Mouse (Mus musculus) embryonic fibroblast, embryonic 13.5 days (primary cell): ENCODE measurements around the gene Anapc5. TPM values are rescaled to one million over a fixed set of nuclear protein-coding genes. Genes with fewer than 3 reads are reported as not detected.

Experiments used
- H3K27ac ChIP-seq: 2 replicates; pipeline ENCODE4 v1.5.1; 2012; ENCODE audit warnings: low read length, control low read depth, inconsistent platforms; ENCODE audit not compliant: insufficient read depth
- H3K4me1 ChIP-seq: 2 replicates; pipeline ENCODE4 v1.6.1; 2011; ENCODE audit warnings: low read length; ENCODE audit not compliant: control insufficient read depth, insufficient read depth
- H3K4me3 ChIP-seq: 2 replicates; pipeline ENCODE4 v1.5.1; 2011; ENCODE audit warnings: mild to moderate bottlenecking, control low read depth, low read length; ENCODE audit not compliant: insufficient read depth
- CTCF ChIP-seq: IDR thresholded peaks from 2 replicates; pipeline ENCODE4 v1.5.1; 2011; ENCODE audit warnings: mild to moderate bottlenecking, control low read depth, low read length, moderate library complexity, borderline replicate concordance; ENCODE audit not compliant: insufficient read depth
- POLR2A ChIP-seq: IDR thresholded peaks from 2 replicates; pipeline ENCODE4 v1.6.1; 2011; ENCODE audit warnings: low read depth, mild to moderate bottlenecking, control low read depth, low read length, moderate library complexity
- polyA plus RNA-seq: library from polyadenylated mRNA; stranded (reverse); fragments of >200 nt; gene quantifications from 2 replicates; pipeline ENCODE4 v1.2.4, GENCODE M21; 2011; ENCODE audit warnings: low read depth; ENCODE audit not compliant: missing spikeins, insufficient read length

Gene Anapc5
- 320 and 443 TPM in 2 replicates for polyA plus RNA-seq

DNA sequence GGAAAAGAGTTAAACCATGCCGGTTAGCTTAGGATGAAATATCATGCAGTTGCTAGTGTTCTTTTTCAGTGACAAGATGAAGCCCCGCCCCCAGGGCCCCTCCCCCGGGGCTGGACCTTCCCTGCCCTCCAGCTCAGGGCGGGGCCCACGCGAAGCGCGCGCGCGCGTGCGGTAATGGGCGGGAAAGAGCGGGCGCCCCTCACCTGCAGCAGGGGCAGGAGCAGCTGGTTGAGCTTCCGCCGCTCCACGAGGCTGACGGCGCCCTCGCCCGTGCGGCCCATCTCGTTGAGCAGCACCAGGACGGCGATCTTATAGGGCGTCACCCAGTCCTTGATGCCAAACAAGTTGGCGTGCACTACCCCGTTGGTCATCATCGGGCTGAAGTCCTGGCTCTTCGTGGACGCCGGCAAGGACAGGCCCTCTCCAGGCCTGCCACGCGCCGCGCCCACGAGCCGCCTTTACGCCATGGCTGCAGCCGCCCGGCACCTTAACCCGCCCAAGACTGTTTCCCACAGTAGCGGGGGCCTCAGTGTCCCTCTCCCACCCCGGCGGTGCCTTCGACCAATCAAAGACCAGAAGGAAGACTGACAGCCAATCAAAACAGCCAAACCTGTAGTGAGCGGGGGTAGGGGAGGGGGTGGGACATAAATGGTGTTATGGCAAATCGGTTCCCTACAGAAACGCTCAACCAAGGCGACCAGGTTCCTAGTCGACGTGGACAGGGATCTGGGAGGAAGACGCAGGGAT, at the start of gene Anapc5:
Gene Anapc5 (minus strand): TSS at position 563 of the 747 bp plus-strand sequence.
- TF ChIP-seq POLR2A, result peak; percentile 87
- TF ChIP-seq CTCF, result no peak

DNA sequence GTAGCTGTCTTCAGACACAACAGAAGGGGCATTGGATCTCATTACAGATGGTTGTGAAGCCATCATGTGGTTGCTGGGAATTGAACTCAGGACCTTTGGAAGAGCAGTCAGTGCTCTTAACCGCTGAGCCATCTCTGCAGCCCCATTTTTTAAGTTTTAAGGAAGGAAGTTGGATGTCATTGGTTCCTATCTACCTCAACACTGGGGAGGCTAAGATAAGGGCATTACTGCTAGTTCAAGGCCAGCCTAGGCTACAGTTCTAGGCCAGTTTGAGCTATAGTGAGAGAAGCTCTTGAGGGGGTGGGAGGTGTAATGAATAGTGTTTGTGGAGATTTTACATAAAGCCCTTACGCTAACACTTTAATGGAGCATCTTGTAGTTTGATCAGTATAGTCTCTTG, 41.9 kb upstream of the Anapc5 start:
- TF ChIP-seq POLR2A, result no peak
- no peak for TF ChIP-seq CTCF
- Histone ChIP-seq H3K4me1 (no peaks in the 10 kb centered on the region), H3K27ac (no peak overlapping the region), H3K4me3 (no peak overlapping the region)

More for the DNA sequence above, at the start of gene Anapc5:
- H3K27ac ChIP-seq, result peak within 1 kb of the TSS; percentile 79
- H3K4me1 ChIP-seq, result 0 out of 2 replicates have a peak, but pooled peaks cover 4% of the 10 kb centered on the region
- H3K4me3 ChIP-seq, result peak within 1 kb of the TSS; percentile 85

DNA sequence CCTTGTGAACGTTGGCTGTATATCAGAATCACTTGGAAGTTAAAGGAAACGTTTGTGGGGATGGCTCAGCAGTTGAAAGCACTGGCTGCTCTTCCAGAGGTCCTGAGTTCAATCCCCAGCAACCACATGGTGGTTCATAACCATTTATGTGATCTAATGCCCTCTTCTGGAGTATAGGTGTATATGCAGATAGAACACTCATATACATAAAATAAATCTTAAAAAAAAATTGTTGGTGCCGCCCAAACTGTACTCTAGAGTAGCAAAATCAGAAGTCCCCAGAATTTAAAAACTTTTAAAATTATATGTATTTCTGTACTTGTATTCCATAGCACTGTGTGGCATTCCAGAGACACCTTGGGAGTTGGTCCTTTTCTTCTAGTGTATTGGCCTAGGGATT, 34.7 kb upstream of the Anapc5 start:
- Histone ChIP-seq H3K4me3 (no peak overlapping the region), H3K27ac (no peak overlapping the region), H3K4me1 (0 out of 2 replicates have a peak, but pooled peaks cover 2% of the 10 kb centered on the region)
- TF ChIP-seq CTCF (no peak), POLR2A (no peak)

GRCm38 (mm10) chr5:122852611-122853010, 31.5 kb upstream of the Anapc5 start:
- no peak overlapping the region for H3K27ac ChIP-seq
- H3K4me1 ChIP-seq, result 0 out of 2 replicates have a peak, but pooled peaks cover 2% of the 10 kb centered on the region
- H3K4me3 ChIP-seq, result no peak overlapping the region
- TF ChIP-seq CTCF, result no peak
- no peak for TF ChIP-seq POLR2A

GRCm38 (mm10) chr5:122850319-122851002, 29.3 kb upstream of the Anapc5 start:
- peak overlapping the region; percentile 73 for H3K4me3 ChIP-seq
- H3K27ac ChIP-seq, result 0 out of 2 replicates have a peak overlapping the region, but pooled peaks have one; percentile 10
- TF ChIP-seq CTCF (no peak), POLR2A (no peak)
- H3K4me1 ChIP-seq, result 0 out of 2 replicates have a peak, but pooled peaks cover 2% of the 10 kb centered on the region

GRCm38 (mm10) chr5:122849521-122850318, 28.6 kb upstream of the Anapc5 start, which contains the start of gene Rnf34:
Gene Rnf34, plus strand, starts transcription at chr5:122850048.
- Histone ChIP-seq H3K4me1 (0 out of 2 replicates have a peak, but pooled peaks cover 2% of the 10 kb centered on the region), H3K27ac (peak within 1 kb of the TSS; percentile 47), H3K4me3 (peak within 1 kb of the TSS; percentile 73)
- peak; percentile 99 for TF ChIP-seq POLR2A
- no peak for TF ChIP-seq CTCF

DNA sequence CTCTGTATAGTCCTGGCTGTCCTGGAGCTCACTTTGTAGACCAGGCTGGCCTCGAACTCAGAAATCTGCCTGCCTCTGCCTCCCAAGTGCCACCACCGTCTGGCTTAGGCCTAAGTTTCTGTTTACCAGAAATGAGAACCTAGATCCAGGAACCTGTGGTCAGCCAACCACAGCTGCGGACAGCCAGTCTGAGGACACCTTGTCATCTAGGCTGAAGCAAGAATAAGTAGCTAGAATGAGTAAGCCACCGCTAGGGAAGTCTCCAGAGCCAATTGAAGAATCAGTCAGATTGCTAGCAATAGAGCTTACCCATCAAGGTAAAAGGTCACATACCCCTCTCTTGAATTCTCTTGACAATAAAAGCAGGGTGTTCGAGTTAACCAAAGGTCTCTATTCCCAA, 22.7 kb upstream of the Anapc5 start:
- H3K4me3 ChIP-seq, result no peak overlapping the region
- H3K27ac ChIP-seq, result no peak overlapping the region
- H3K4me1 ChIP-seq, result no peaks in the 10 kb centered on the region
- no peak for TF ChIP-seq POLR2A
- TF ChIP-seq CTCF, result no peak

GRCm38 (mm10) chr5:122841126-122841525, 20.0 kb upstream of the Anapc5 start:
- TF ChIP-seq CTCF, result no peak
- no peak for TF ChIP-seq POLR2A
- H3K27ac ChIP-seq, result no peak overlapping the region
- H3K4me3 ChIP-seq, result no peak overlapping the region
- H3K4me1 ChIP-seq, result no peaks in the 10 kb centered on the region

DNA sequence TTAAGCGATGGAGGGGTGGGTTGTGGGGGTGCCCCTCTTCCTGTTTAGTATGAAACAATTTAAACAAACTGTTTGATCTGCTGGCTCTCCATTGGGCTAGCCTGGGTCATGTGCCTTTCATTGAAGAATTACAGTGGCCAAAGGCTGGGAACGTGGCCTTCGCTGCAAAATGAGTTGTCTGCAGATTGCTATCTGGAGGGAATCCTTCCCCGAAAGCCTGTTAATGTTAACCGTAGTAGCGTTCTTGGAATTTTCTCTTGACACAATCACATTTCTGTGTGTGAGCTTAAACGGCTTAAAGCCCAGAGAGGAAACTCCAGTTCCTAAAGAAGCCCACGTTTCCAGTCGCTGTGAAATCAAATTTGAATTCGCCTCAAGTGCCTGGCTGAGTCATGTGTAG, 11.9 kb upstream of the Anapc5 start:
- Histone ChIP-seq H3K27ac (no peak overlapping the region), H3K4me1 (no peaks in the 10 kb centered on the region), H3K4me3 (no peak overlapping the region)
- no peak for TF ChIP-seq POLR2A
- no peak for TF ChIP-seq CTCF

DNA sequence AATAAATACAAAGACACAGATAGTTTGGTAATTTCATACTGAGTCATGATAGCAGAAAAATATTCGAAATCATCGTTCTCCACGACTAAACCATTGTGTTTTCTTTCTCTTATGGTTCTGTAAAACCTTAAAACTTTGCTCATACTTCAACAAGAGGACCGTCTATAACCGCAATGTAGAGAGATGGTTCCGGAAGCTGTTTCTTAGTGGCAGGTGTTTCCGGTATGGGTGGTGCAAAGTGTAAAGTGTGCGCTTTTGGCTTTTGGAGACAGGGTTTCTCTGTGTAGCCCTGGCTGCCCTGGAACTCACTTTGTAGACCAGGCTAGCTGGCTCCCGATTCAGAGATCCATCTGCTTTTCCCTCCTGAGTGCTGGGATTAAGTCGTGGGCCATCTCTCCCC, 11.4 kb upstream of the Anapc5 start:
- no peak overlapping the region for H3K4me3 ChIP-seq
- no peak overlapping the region for H3K27ac ChIP-seq
- TF ChIP-seq POLR2A, result no peak
- TF ChIP-seq CTCF, result no peak
- H3K4me1 ChIP-seq, result no peaks in the 10 kb centered on the region
